Comparison of ENCODE assay signal across 19 mouse cellular contexts in genomic region chr11:23810741-23811140, GRCm38 (mm10).
"Had no signal": no experiment of that assay in that cellular context is flagged by ENCODE, and none has a peak within 500 bp of the region (broad histone marks: within the 10 kb centered on the region; RNA-seq: fewer than 3 reads in every experiment).

No protein-coding gene starts in this region.

- H3K27ac ChIP-seq: kidney, embryonic 15.5 days; layer of hippocampus, adult 2 months; liver, embryonic 15.5 days; lung, embryonic 15.5 days; macrophage; stomach, postnatal 0 days had no signal

- H3K9ac ChIP-seq: kidney, embryonic 15.5 days; liver, embryonic 15.5 days; lung, embryonic 15.5 days had no signal

- DNase-seq: kidney, adult 11 months; kidney, adult 8-10 months; kidney, postnatal 14 days; kidney, postnatal 4 days; layer of hippocampus, adult 9-11 months; lung, adult 18-20 months; lung, postnatal 10 days; midbrain, embryonic 14.5 days; thymus, adult 2 months; thymus, postnatal 14 days; thymus, postnatal 4 days had no signal

- H3K27me3 ChIP-seq: kidney, embryonic 15.5 days; liver, embryonic 15.5 days; lung, embryonic 15.5 days had no signal

- H3K4me2 ChIP-seq: kidney, embryonic 15.5 days; liver, embryonic 11.5 days; liver, embryonic 15.5 days; lung, embryonic 15.5 days; midbrain, embryonic 11.5 days had no signal

- H3K4me1 ChIP-seq: kidney, embryonic 15.5 days; liver, embryonic 15.5 days; lung, embryonic 15.5 days had no signal

- H3K4me3 ChIP-seq: kidney, embryonic 15.5 days; layer of hippocampus, adult 2 months; liver, embryonic 15.5 days; lung, embryonic 15.5 days had no signal

- H3K9me3 ChIP-seq: kidney, embryonic 15.5 days; liver, embryonic 15.5 days; lung, embryonic 15.5 days had no signal

- H3K36me3 ChIP-seq: kidney, embryonic 15.5 days; liver, embryonic 15.5 days; lung, embryonic 15.5 days had no signal
